Mouse (Mus musculus): ENCODE measurements around the gene Strip1. TPM values are rescaled to one million over a fixed set of nuclear protein-coding genes. Genes with fewer than 3 reads are reported as not detected.

Strip1 gene
- 10 to 100 TPM; 56.6 to 59.2 TPM for total RNA-seq (2023)

DNA sequence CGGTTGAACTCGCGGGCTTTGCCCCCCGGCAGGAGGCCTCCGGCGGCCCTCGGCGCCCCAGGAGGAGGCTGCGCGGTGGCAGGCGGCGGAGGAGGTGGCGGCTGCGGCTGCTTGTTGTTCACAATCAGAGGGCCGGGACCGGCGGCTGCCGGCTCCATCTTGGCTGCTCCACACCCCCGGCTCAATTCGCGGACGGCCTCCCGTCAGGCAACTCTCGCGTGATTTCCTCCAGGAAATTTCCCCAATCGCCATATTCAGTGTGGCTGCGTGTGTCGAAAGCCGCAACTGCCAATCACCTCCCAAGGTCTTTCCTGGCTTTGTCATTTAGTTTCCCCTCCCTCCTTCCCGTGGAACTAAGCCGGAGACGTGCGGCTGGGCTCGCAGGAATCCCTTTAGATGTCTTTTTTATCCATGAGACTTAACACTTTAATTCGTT, at the start of gene Strip1:
Gene Strip1 (minus strand): TSS at position 172 of the 436 bp plus-strand sequence.

GRCm38 (mm10) chr3:107630682-107631522, 592 bp downstream of the Strip1 start, which contains the start of gene Gm10961:
Gene Gm10961 (plus strand): TSS chr3:107631322.

DNA sequence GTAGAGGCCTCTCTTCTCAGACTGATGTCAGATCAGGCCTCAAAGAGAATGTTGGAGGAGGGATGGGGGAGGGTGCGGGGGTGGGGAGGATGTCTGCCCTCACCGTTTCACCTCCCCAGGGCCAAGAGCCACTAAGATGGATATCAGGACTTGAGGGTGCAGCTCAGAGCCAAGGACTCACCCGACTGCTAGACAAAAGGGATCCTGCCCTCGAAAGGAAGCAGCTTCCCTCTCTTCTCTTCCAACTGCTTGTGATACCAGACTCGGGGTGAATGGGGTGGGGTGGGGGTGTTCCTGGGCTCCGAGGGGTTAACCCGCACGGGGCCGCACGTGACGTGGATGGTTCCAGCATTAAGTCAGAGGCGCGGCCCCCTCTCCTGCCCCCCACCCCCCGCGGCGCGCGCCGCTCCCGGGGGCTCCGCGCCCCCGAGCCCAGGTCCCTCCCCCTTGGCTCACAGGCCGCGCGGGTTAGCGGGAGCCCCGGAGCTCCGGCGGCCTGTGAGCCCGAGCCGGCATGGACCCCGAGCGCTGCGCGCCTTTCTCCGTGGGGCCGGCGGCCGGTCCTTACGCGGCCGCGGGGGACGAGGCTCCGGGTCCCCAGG, 36.7 kb downstream of the Strip1 start, which contains the start of gene Alx3:
Gene Alx3 (plus strand): TSS at position 370 of the 602 bp plus-strand sequence.

Other genes with a start within 250 kb of the Strip1 start
- gene Kcnc4, start 172.1 kb downstream of the Strip1 start, total RNA-seq (2023), result not detected
- gene Slc6a17, start 113.7 kb downstream of the Strip1 start, total RNA-seq (2023), result not detected
- not detected for gene Ubl4b, start 76.6 kb downstream of the Strip1 start, total RNA-seq (2023)
- gene Alx3, start 36.7 kb downstream of the Strip1 start, total RNA-seq (2023), result not detected
- gene Gm10961, start 372 bp downstream of the Strip1 start, total RNA-seq (2023), result not detected
- 10 to 100 TPM; 81.9 to 85.4 TPM for gene Ahcyl1, start 64.9 kb upstream of the Strip1 start, total RNA-seq (2023)
- 10 to 100 TPM in 1 of 2 experiments, 1 to 10 TPM in 1; 5.9 to 10.6 TPM for gene Csf1, start 128.8 kb upstream of the Strip1 start, total RNA-seq (2023)
- gene Eps8l3, start 245.5 kb upstream of the Strip1 start, total RNA-seq (2023), result not detected

Data from B cell, adult 67 days (primary cell).